In the genomic region with DNA sequence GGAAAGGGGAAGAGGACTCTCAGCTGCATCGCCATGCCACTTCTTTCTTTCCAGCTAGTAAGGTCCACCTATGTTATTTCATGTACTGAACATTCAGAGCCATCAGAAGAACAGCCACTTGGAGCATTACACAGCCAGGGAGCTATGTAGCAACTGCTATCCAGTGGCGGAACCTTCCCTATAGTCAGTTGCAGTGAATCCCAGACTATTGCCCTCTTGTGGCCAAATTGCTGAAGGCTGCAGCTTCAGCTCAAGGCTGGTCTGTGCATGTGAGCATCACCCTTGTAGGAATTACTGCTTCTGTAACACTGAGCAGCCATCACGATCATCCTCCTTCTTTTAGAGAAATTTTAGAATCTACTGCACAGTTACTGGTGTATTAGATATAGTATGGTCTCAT, we compare ENCODE assay signal across 8 mouse cellular contexts.
DNase-seq lines count a peak whose midpoint lies in the region; ATAC-seq and TF ChIP-seq lines count a peak whose summit lies in the region.

No protein-coding gene starts in this region.

- WGBS in spleen, adult 2 months, result 84% methylated on average over 3 of the region's 3 CpGs
- WGBS in forebrain, embryonic 16.5 days, result 78% methylated on average over 3 of the region's 3 CpGs
- WGBS in thymus, adult 2 months, result 85% methylated on average over 3 of the region's 3 CpGs

- H3K27me3 ChIP-seq in spleen, adult 2 months (ENCODE audit: control insufficient read depth, insufficient read depth, low read length), result no peaks in the 10 kb centered on the region
- H3K27me3 ChIP-seq in forebrain, embryonic 16.5 days (replicated peaks; ENCODE audit: control insufficient read depth, insufficient read depth, low read length), result no peaks in the 10 kb centered on the region
- no peaks in the 10 kb centered on the region for H3K27me3 ChIP-seq in thymus, adult 2 months (ENCODE audit: control insufficient read depth, insufficient read depth, low read length)

- no peak for TF ChIP-seq POLR2A in spleen, adult 2 months (IDR thresholded peaks at IDR 0.05; ENCODE audit: low read depth, low read length)
- no peak for TF ChIP-seq POLR2A in thymus, adult 2 months (IDR thresholded peaks at IDR 0.05; ENCODE audit: control insufficient read depth, extremely low read depth, insufficient read depth, low read length, poor library complexity)

- peak; percentile 36 for DNase-seq in gastrocnemius, adult 2 months
- no peak for DNase-seq in gastrocnemius, postnatal 14 days
- DNase-seq in spleen, adult 2 months (ENCODE audit: low read depth in 1 of 2, low spot score in 2 of 2), result peak in 1 of 2 experiments; percentile 7
- DNase-seq in spleen, postnatal 14 days (ENCODE audit: low spot score in 2 of 2), result no peak
- DNase-seq in lung, postnatal 36 days, result peak; percentile 52
- DNase-seq in thymus, adult 2 months, result peak; percentile 56
- no peak for DNase-seq in layer of hippocampus, adult 9-10 months (ENCODE audit: low spot score)

- H3K27ac ChIP-seq in gastrocnemius, adult 2 months, result no peak overlapping the region
- no peak overlapping the region for H3K27ac ChIP-seq in spleen, adult 2 months (ENCODE audit: insufficient read depth, low read length)
- H3K27ac ChIP-seq in forebrain, embryonic 16.5 days (ENCODE audit: low read length), result no peak overlapping the region
- H3K27ac ChIP-seq in thymus, adult 2 months (ENCODE audit: control insufficient read depth, insufficient read depth, low read length), result no peak overlapping the region

- H3K4me3 ChIP-seq in gastrocnemius, adult 2 months, result no peak overlapping the region
- no peak overlapping the region for H3K4me3 ChIP-seq in spleen, adult 2 months (ENCODE audit: extremely low read depth, insufficient read depth, insufficient read length)
- H3K4me3 ChIP-seq in forebrain, embryonic 16.5 days (replicated peaks; ENCODE audit: low read length), result no peak overlapping the region
- H3K4me3 ChIP-seq in thymus, adult 2 months (ENCODE audit: control insufficient read depth, insufficient read depth, low read length), result no peak overlapping the region

- H3K9me3 ChIP-seq in forebrain, embryonic 16.5 days (ENCODE audit: control insufficient read depth, low read length), result no peaks in the 10 kb centered on the region

- peak; percentile 47; the same call in 1 of the 2 replicates for ATAC-seq in forebrain, embryonic 16.5 days

- no peaks in the 10 kb centered on the region for H3K4me1 ChIP-seq in spleen, adult 2 months (ENCODE audit: control insufficient read depth, insufficient read depth, insufficient read length)
- peaks cover 18% of the 10 kb centered on the region for H3K4me1 ChIP-seq in forebrain, embryonic 16.5 days (replicated peaks; ENCODE audit: control insufficient read depth, insufficient read depth, low read length)
- H3K4me1 ChIP-seq in thymus, adult 2 months (replicated peaks; ENCODE audit: control insufficient read depth, insufficient read depth, low read length), result peaks cover 16% of the 10 kb centered on the region

- no peak overlapping the region for H3K9ac ChIP-seq in forebrain, embryonic 16.5 days (replicated peaks; ENCODE audit: low read depth, low read length)

- peak; percentile 67 for TF ChIP-seq CTCF in gastrocnemius, adult 2 months (IDR thresholded peaks at IDR 0.05)
- TF ChIP-seq CTCF in spleen, adult 2 months (IDR thresholded peaks at IDR 0.05; ENCODE audit: extremely low read depth, insufficient read depth, insufficient read length, insufficient replicate concordance), result peak; percentile 18; the same call in 1 of the 2 replicates
- no peak for TF ChIP-seq CTCF in thymus, adult 2 months (IDR thresholded peaks at IDR 0.05; ENCODE audit: borderline replicate concordance, control insufficient read depth, extremely low read depth, insufficient read depth, low read length, poor library complexity)

- H3K36me3 ChIP-seq in spleen, adult 2 months (ENCODE audit: control insufficient read depth, insufficient read depth, low read length), result no peaks in the 10 kb centered on the region
- H3K36me3 ChIP-seq in forebrain, embryonic 16.5 days (ENCODE audit: control insufficient read depth, insufficient read depth), result no peaks in the 10 kb centered on the region
- peaks cover 14% of the 10 kb centered on the region; the same call in 1 of the 2 replicates for H3K36me3 ChIP-seq in thymus, adult 2 months (ENCODE audit: control insufficient read depth, insufficient read depth, low read length)

- intact Hi-C loops in gastrocnemius, adult 2 months (cut with DNase I), result loop anchor here (5.0 kb wide), 1 partner anchor 72 kb away; no protein-coding TSS in a partner anchor
- intact Hi-C loops in gastrocnemius, postnatal 14 days (cut with DNase I; ENCODE audit: low total_unique reads), result no loop called here

- H3K4me2 ChIP-seq in forebrain, embryonic 16.5 days (ENCODE audit: low read length), result no peak overlapping the region

Comparison
In these comparisons a context has a peak if more than half of its experiments do, and no peak if none do; other contexts are left out.
1. DNase-seq: peak in gastrocnemius, adult 2 months (single experiment), lung, postnatal 36 days (single experiment) and thymus, adult 2 months (single experiment); none in gastrocnemius, postnatal 14 days (single experiment), spleen, postnatal 14 days (0 of 2) and layer of hippocampus, adult 9-10 months (single experiment).